Mouse (Mus musculus): ENCODE data around the gene Ttc17. TPM values are rescaled to one million over a fixed set of nuclear protein-coding genes. Genes with fewer than 3 reads are reported as not detected.
A peak's percentile ranks its signal among the peaks of the same experiment; 100 is the strongest.

Gene Ttc17
- polyA plus RNA-seq (2016; fragmentation: Nextera tagmentation; extraction: Ambion mirVana): 15.9 and 19.2 TPM in 2 replicates

GRCm38 (mm10) chr2:94406083-94406957, at the start of gene Ttc17:
TSS of gene Ttc17 (minus strand) at chr2:94406689.
- Histone ChIP-seq H3K4me2 (peak within 1 kb of the TSS; percentile 80), H3K9ac (replicated peaks) (peak within 1 kb of the TSS; percentile 83), H3K9me3 (no peaks in the 10 kb centered on the region), H3K4me1 (replicated peaks) (peaks cover 25% of the 10 kb centered on the region), H3K4me3 (replicated peaks) (peak within 1 kb of the TSS; percentile 90), H3K36me3 (peaks cover 12% of the 10 kb centered on the region), H3K27me3 (no peaks in the 10 kb centered on the region), H3K27ac (peak within 1 kb of the TSS; percentile 92)
- ATAC-seq (ENCODE audit: insufficient number of reproducible peaks, insufficient read depth, low FRiP score, low TSS enrichment, low read depth): peak; percentile 91
- WGBS: under 1% methylated on average over 77 of the region's 77 CpGs

- Histone ChIP-seq H3K9ac (replicated peaks) (no peak overlapping the region), H3K27me3 (no peaks in the 10 kb centered on the region; the same call in 1 of the 2 replicates), H3K4me1 (replicated peaks) (no peaks in the 10 kb centered on the region), H3K4me3 (replicated peaks) (no peak overlapping the region), H3K27ac (no peak overlapping the region), H3K4me2 (no peak overlapping the region), H3K9me3 (no peaks in the 10 kb centered on the region), H3K36me3 (no peaks in the 10 kb centered on the region)
- WGBS: 90% methylated on average over 8 of the region's 8 CpGs
- ATAC-seq (ENCODE audit: insufficient number of reproducible peaks, insufficient read depth, low FRiP score, low TSS enrichment, low read depth): no peak
Measured at GRCm38 (mm10) chr2:94449643-94450042, 43.2 kb upstream of the Ttc17 start.

- peaks cover 24% of the 10 kb centered on the region for H3K4me1 ChIP-seq (replicated peaks)
- no peaks in the 10 kb centered on the region for H3K27me3 ChIP-seq
- under 1% methylated on average over 10 of the region's 10 CpGs for WGBS
- H3K4me2 ChIP-seq: peak overlapping the region; percentile 96
- H3K27ac ChIP-seq: no peak overlapping the region; the same call in 1 of the 2 replicates
- H3K4me3 ChIP-seq (replicated peaks): peak overlapping the region; percentile 96
- no peaks in the 10 kb centered on the region for H3K9me3 ChIP-seq
- H3K9ac ChIP-seq (replicated peaks): peak overlapping the region; percentile 93
- H3K36me3 ChIP-seq: peaks cover 4% of the 10 kb centered on the region; the same call in 1 of the 2 replicates
- ATAC-seq (ENCODE audit: insufficient number of reproducible peaks, insufficient read depth, low FRiP score, low TSS enrichment, low read depth): no peak
Measured at GRCm38 (mm10) chr2:94436952-94437351, 30.5 kb upstream of the Ttc17 start.

GRCm38 (mm10) chr2:94435481-94435880, 29.0 kb upstream of the Ttc17 start:
- H3K9ac ChIP-seq (replicated peaks): no peak overlapping the region
- peaks cover 4% of the 10 kb centered on the region; the same call in 1 of the 2 replicates for H3K36me3 ChIP-seq
- H3K4me3 ChIP-seq (replicated peaks): no peak overlapping the region
- no peak for ATAC-seq (ENCODE audit: insufficient number of reproducible peaks, insufficient read depth, low FRiP score, low TSS enrichment, low read depth)
- WGBS: 86% methylated on average over 7 of the region's 7 CpGs
- H3K27me3 ChIP-seq: no peaks in the 10 kb centered on the region
- peaks cover 24% of the 10 kb centered on the region for H3K4me1 ChIP-seq (replicated peaks)
- no peak overlapping the region for H3K4me2 ChIP-seq
- H3K9me3 ChIP-seq: no peaks in the 10 kb centered on the region
- no peak overlapping the region for H3K27ac ChIP-seq

- Histone ChIP-seq H3K36me3 (peaks cover 4% of the 10 kb centered on the region; the same call in 1 of the 2 replicates), H3K4me3 (replicated peaks) (no peak overlapping the region), H3K4me1 (replicated peaks) (peaks cover 24% of the 10 kb centered on the region), H3K9me3 (no peaks in the 10 kb centered on the region), H3K9ac (replicated peaks) (no peak overlapping the region), H3K4me2 (no peak overlapping the region), H3K27me3 (no peaks in the 10 kb centered on the region), H3K27ac (no peak overlapping the region)
- no peak for ATAC-seq (ENCODE audit: insufficient number of reproducible peaks, insufficient read depth, low FRiP score, low TSS enrichment, low read depth)
- WGBS: 75% methylated on average over 1 of the region's 1 CpGs
Measured at GRCm38 (mm10) chr2:94434833-94435232, 28.3 kb upstream of the Ttc17 start.

- Histone ChIP-seq H3K27me3 (no peaks in the 10 kb centered on the region), H3K36me3 (peaks cover 17% of the 10 kb centered on the region), H3K9ac (replicated peaks) (no peak overlapping the region), H3K9me3 (no peaks in the 10 kb centered on the region), H3K4me3 (replicated peaks) (no peak overlapping the region), H3K4me1 (replicated peaks) (peaks cover 24% of the 10 kb centered on the region), H3K4me2 (no peak overlapping the region), H3K27ac (no peak overlapping the region)
- no peak for ATAC-seq (ENCODE audit: insufficient number of reproducible peaks, insufficient read depth, low FRiP score, low TSS enrichment, low read depth)
- 61% methylated on average over 2 of the region's 2 CpGs for WGBS
Measured at GRCm38 (mm10) chr2:94432214-94432613, 25.7 kb upstream of the Ttc17 start.

GRCm38 (mm10) chr2:94428456-94428855, 22.0 kb upstream of the Ttc17 start:
- Histone ChIP-seq H3K4me1 (replicated peaks) (no peaks in the 10 kb centered on the region), H3K4me3 (replicated peaks) (no peak overlapping the region), H3K4me2 (no peak overlapping the region), H3K27me3 (no peaks in the 10 kb centered on the region), H3K27ac (no peak overlapping the region), H3K9me3 (no peaks in the 10 kb centered on the region), H3K9ac (replicated peaks) (no peak overlapping the region), H3K36me3 (peaks cover 53% of the 10 kb centered on the region)
- ATAC-seq (ENCODE audit: insufficient number of reproducible peaks, insufficient read depth, low FRiP score, low TSS enrichment, low read depth): no peak
- WGBS: 100% methylated on average over 1 of the region's 1 CpGs

- Histone ChIP-seq H3K9me3 (no peaks in the 10 kb centered on the region), H3K36me3 (peaks cover 22% of the 10 kb centered on the region), H3K4me1 (replicated peaks) (peaks cover 25% of the 10 kb centered on the region), H3K4me2 (peak overlapping the region; percentile 80), H3K27ac (no peak overlapping the region), H3K27me3 (no peaks in the 10 kb centered on the region), H3K4me3 (replicated peaks) (peak overlapping the region; percentile 90), H3K9ac (replicated peaks) (peak overlapping the region; percentile 50; the same call in 1 of the 2 replicates)
- no peak for ATAC-seq (ENCODE audit: insufficient number of reproducible peaks, insufficient read depth, low FRiP score, low TSS enrichment, low read depth)
- 31% methylated on average over 3 of the region's 3 CpGs for WGBS
Measured at GRCm38 (mm10) chr2:94407441-94407840, 952 bp upstream of the Ttc17 start.

- H3K27ac ChIP-seq: no peak overlapping the region
- H3K36me3 ChIP-seq: peaks cover 18% of the 10 kb centered on the region
- H3K9ac ChIP-seq (replicated peaks): peak overlapping the region; percentile 83
- peaks cover 25% of the 10 kb centered on the region for H3K4me1 ChIP-seq (replicated peaks)
- H3K4me3 ChIP-seq (replicated peaks): peak overlapping the region; percentile 90
- H3K4me2 ChIP-seq: peak overlapping the region; percentile 80
- 3% methylated on average over 13 of the region's 13 CpGs for WGBS
- ATAC-seq (ENCODE audit: insufficient number of reproducible peaks, insufficient read depth, low FRiP score, low TSS enrichment, low read depth): peak; percentile 22; the same call in 1 of the 2 replicates
- H3K9me3 ChIP-seq: no peaks in the 10 kb centered on the region
- no peaks in the 10 kb centered on the region for H3K27me3 ChIP-seq
Measured at GRCm38 (mm10) chr2:94407021-94407420, 532 bp upstream of the Ttc17 start.

GRCm38 (mm10) chr2:94405397-94406082, 949 bp downstream of the Ttc17 start:
- 10% methylated on average over 21 of the region's 21 CpGs for WGBS
- Histone ChIP-seq H3K4me2 (peak overlapping the region; percentile 78), H3K9me3 (no peaks in the 10 kb centered on the region), H3K4me3 (replicated peaks) (peak overlapping the region; percentile 90), H3K27ac (peak overlapping the region; percentile 92), H3K36me3 (peaks cover 4% of the 10 kb centered on the region), H3K27me3 (no peaks in the 10 kb centered on the region), H3K9ac (replicated peaks) (peak overlapping the region; percentile 83), H3K4me1 (replicated peaks) (peaks cover 25% of the 10 kb centered on the region)
- no peak; the same call in 1 of the 2 replicates for ATAC-seq (ENCODE audit: insufficient number of reproducible peaks, insufficient read depth, low FRiP score, low TSS enrichment, low read depth)
